Mouse (Mus musculus): Measurements from ENCODE around the gene Olfr473. TPM values are rescaled to one million over a fixed set of nuclear protein-coding genes. Genes with fewer than 3 reads are reported as not detected.
"Not testable (repeated sequence)": the region's sequence is repeated elsewhere in the genome, so short reads cannot be mapped to it uniquely, and the experiment has no call there.

The Olfr473 gene
- not detected in 2 replicates for polyA plus RNA-seq (2015; fragmentation: Nextera tagmentation; extraction: Ambion mirVana)

GRCm38 (mm10) chr7:107930146-107930545 is at the start of gene Olfr473:
TSS of gene Olfr473 (plus strand) at chr7:107930446.
- H3K4me1 ChIP-seq: no peaks in the 10 kb centered on the region
- ATAC-seq (ENCODE audit: low FRiP score): no peak
- no peaks in the 10 kb centered on the region for H3K9me3 ChIP-seq (replicated peaks)
- no peaks in the 10 kb centered on the region for H3K27me3 ChIP-seq (replicated peaks)
- no peaks in the 10 kb centered on the region for H3K36me3 ChIP-seq
- no peak within 1 kb of the TSS for H3K27ac ChIP-seq (replicated peaks)
- 100% methylated on average over 1 of the region's 1 CpGs for WGBS
- H3K9ac ChIP-seq (replicated peaks): no peak within 1 kb of the TSS
- H3K4me2 ChIP-seq: no peak within 1 kb of the TSS
- H3K4me3 ChIP-seq (replicated peaks): no peak within 1 kb of the TSS

- no peaks in the 10 kb centered on the region for H3K4me1 ChIP-seq
- H3K9ac ChIP-seq (replicated peaks): no peak within 1 kb of the TSS
- no peak within 1 kb of the TSS for H3K4me2 ChIP-seq
- no peak within 1 kb of the TSS for H3K4me3 ChIP-seq (replicated peaks)
- no peaks in the 10 kb centered on the region for H3K27me3 ChIP-seq (replicated peaks)
- no peaks in the 10 kb centered on the region for H3K36me3 ChIP-seq
- no peaks in the 10 kb centered on the region for H3K9me3 ChIP-seq (replicated peaks)
- no peak within 1 kb of the TSS for H3K27ac ChIP-seq (replicated peaks)
- no peak for ATAC-seq (ENCODE audit: low FRiP score)
Measured at GRCm38 (mm10) chr7:107897602-107898001, 32.6 kb upstream of the Olfr473 start, which contains the start of gene Olfr472. TSS of gene Olfr472 (plus strand) at chr7:107897902.

GRCm38 (mm10) chr7:107952539-107952938 is 22.3 kb downstream of the Olfr473 start:
- not testable (repeated sequence) for H3K9me3 ChIP-seq (replicated peaks); ATAC-seq (ENCODE audit: low FRiP score); H3K9ac ChIP-seq (replicated peaks); H3K4me3 ChIP-seq (replicated peaks); H3K27me3 ChIP-seq (replicated peaks); H3K27ac ChIP-seq (replicated peaks); H3K4me2 ChIP-seq; H3K4me1 ChIP-seq; H3K36me3 ChIP-seq
- WGBS: 96% methylated on average over 12 of the region's 12 CpGs

- H3K4me3 ChIP-seq (replicated peaks): no peak within 1 kb of the TSS
- H3K9ac ChIP-seq (replicated peaks): no peak within 1 kb of the TSS
- ATAC-seq (ENCODE audit: low FRiP score): no peak
- WGBS: 94% methylated on average over 1 of the region's 1 CpGs
- H3K4me2 ChIP-seq: no peak within 1 kb of the TSS
- H3K27ac ChIP-seq (replicated peaks): no peak within 1 kb of the TSS
- H3K27me3 ChIP-seq (replicated peaks): no peaks in the 10 kb centered on the region
- H3K4me1 ChIP-seq: no peaks in the 10 kb centered on the region
- H3K9me3 ChIP-seq (replicated peaks): no peaks in the 10 kb centered on the region
- H3K36me3 ChIP-seq: no peaks in the 10 kb centered on the region
Measured at GRCm38 (mm10) chr7:107954343-107954742, 24.1 kb downstream of the Olfr473 start, which contains the start of gene Olfr474. TSS of gene Olfr474 (plus strand) at chr7:107954643.

- 56% methylated on average over 1 of the region's 1 CpGs for WGBS
- no peak for ATAC-seq (ENCODE audit: low FRiP score)
Measured at GRCm38 (mm10) chr7:107964503-107964902, 34.3 kb downstream of the Olfr473 start, which contains the start of gene Olfr476. TSS of gene Olfr476 (plus strand) at chr7:107964803.

More at GRCm38 (mm10) chr7:107964503-107964902, 34.3 kb downstream of the Olfr473 start, which contains the start of gene Olfr476:
- H3K27me3 ChIP-seq (replicated peaks): no peaks in the 10 kb centered on the region
- H3K9ac ChIP-seq (replicated peaks): no peak within 1 kb of the TSS
- H3K9me3 ChIP-seq (replicated peaks): no peaks in the 10 kb centered on the region
- no peak within 1 kb of the TSS for H3K4me3 ChIP-seq (replicated peaks)
- H3K4me2 ChIP-seq: no peak within 1 kb of the TSS
- H3K27ac ChIP-seq (replicated peaks): no peak within 1 kb of the TSS
- no peaks in the 10 kb centered on the region for H3K36me3 ChIP-seq
- H3K4me1 ChIP-seq: no peaks in the 10 kb centered on the region

Other genes with a start within 250 kb of the Olfr473 start
- gene Cyb5r2, start 172.4 kb upstream of the Olfr473 start, polyA plus RNA-seq (2015; fragmentation: Nextera tagmentation; extraction: Ambion mirVana): 0.09 and 0.26 TPM in 2 replicates
- not detected in 2 replicates for gene Ovch2, start 129.2 kb upstream of the Olfr473 start, polyA plus RNA-seq (2015; fragmentation: Nextera tagmentation; extraction: Ambion mirVana)
- gene Olfr467, start 118.2 kb upstream of the Olfr473 start, polyA plus RNA-seq (2015; fragmentation: Nextera tagmentation; extraction: Ambion mirVana): not detected in 2 replicates
- gene Olfr469, start 104.9 kb upstream of the Olfr473 start, polyA plus RNA-seq (2015; fragmentation: Nextera tagmentation; extraction: Ambion mirVana): not detected in 2 replicates
- gene Olfr470, start 83.0 kb upstream of the Olfr473 start, polyA plus RNA-seq (2015; fragmentation: Nextera tagmentation; extraction: Ambion mirVana): not detected in 2 replicates
- gene Olfr472, start 32.5 kb upstream of the Olfr473 start, polyA plus RNA-seq (2015; fragmentation: Nextera tagmentation; extraction: Ambion mirVana): not detected in 2 replicates
- not detected in 2 replicates for gene Olfr474, start 24.2 kb downstream of the Olfr473 start, polyA plus RNA-seq (2015; fragmentation: Nextera tagmentation; extraction: Ambion mirVana)
- gene Olfr476, start 34.4 kb downstream of the Olfr473 start, polyA plus RNA-seq (2015; fragmentation: Nextera tagmentation; extraction: Ambion mirVana): not detected in 2 replicates
- gene Olfr477, start 56.2 kb downstream of the Olfr473 start, polyA plus RNA-seq (2015; fragmentation: Nextera tagmentation; extraction: Ambion mirVana): not detected in 2 replicates
- not detected in 2 replicates for gene Olfr478, start 103.5 kb downstream of the Olfr473 start, polyA plus RNA-seq (2015; fragmentation: Nextera tagmentation; extraction: Ambion mirVana)
- gene Olfr479, start 120.2 kb downstream of the Olfr473 start, polyA plus RNA-seq (2015; fragmentation: Nextera tagmentation; extraction: Ambion mirVana): not detected in 2 replicates
- gene Olfr480, start 136.9 kb downstream of the Olfr473 start, polyA plus RNA-seq (2015; fragmentation: Nextera tagmentation; extraction: Ambion mirVana): not detected in 2 replicates
- gene Olfr481, start 149.4 kb downstream of the Olfr473 start, polyA plus RNA-seq (2015; fragmentation: Nextera tagmentation; extraction: Ambion mirVana): not detected in 2 replicates
- not detected in 2 replicates for gene Olfr482, start 167.1 kb downstream of the Olfr473 start, polyA plus RNA-seq (2015; fragmentation: Nextera tagmentation; extraction: Ambion mirVana)
- gene Olfr483, start 170.4 kb downstream of the Olfr473 start, polyA plus RNA-seq (2015; fragmentation: Nextera tagmentation; extraction: Ambion mirVana): not detected in 2 replicates
- not detected in 2 replicates for gene Olfr484, start 197.0 kb downstream of the Olfr473 start, polyA plus RNA-seq (2015; fragmentation: Nextera tagmentation; extraction: Ambion mirVana)
- not detected in 2 replicates for gene Olfr485, start 229.4 kb downstream of the Olfr473 start, polyA plus RNA-seq (2015; fragmentation: Nextera tagmentation; extraction: Ambion mirVana)
- gene Olfr486, start 242.3 kb downstream of the Olfr473 start, polyA plus RNA-seq (2015; fragmentation: Nextera tagmentation; extraction: Ambion mirVana): not detected in 2 replicates